Mouse (Mus musculus): ENCODE results near the gene Gm17720.

Gm17720 gene

GRCm38 (mm10) chr8:110102653-110103052, at the start of gene Gm17720:
Gene Gm17720 (minus strand): TSS chr8:110102753.
- DNase-seq (ENCODE audit: low spot score in 2 of 2), result no peak

GRCm38 (mm10) chr8:110145538-110145937, 43.0 kb upstream of the Gm17720 start:
- DNase-seq (ENCODE audit: low spot score in 2 of 2), result no peak

- no peak for DNase-seq (ENCODE audit: low spot score in 2 of 2)
These were observed 38.2 kb upstream of the Gm17720 start for GRCm38 (mm10) chr8:110140770-110141169.

- DNase-seq (ENCODE audit: low spot score in 2 of 2), result no peak
These were observed 37.6 kb upstream of the Gm17720 start for GRCm38 (mm10) chr8:110140156-110140555.

GRCm38 (mm10) chr8:110135515-110135914, 33.0 kb upstream of the Gm17720 start:
- no peak for DNase-seq (ENCODE audit: low spot score in 2 of 2)

GRCm38 (mm10) chr8:110134236-110134635, 31.7 kb upstream of the Gm17720 start:
- DNase-seq (ENCODE audit: low spot score in 2 of 2), result no peak

- DNase-seq (ENCODE audit: low spot score in 2 of 2), result peak; percentile 29 to 80
These were observed 28.0 kb upstream of the Gm17720 start for GRCm38 (mm10) chr8:110130537-110130936.

GRCm38 (mm10) chr8:110119715-110120114, 17.2 kb upstream of the Gm17720 start:
- DNase-seq (ENCODE audit: low spot score in 2 of 2), result no peak

- no peak for DNase-seq (ENCODE audit: low spot score in 2 of 2)
These were observed 877 bp downstream of the Gm17720 start for GRCm38 (mm10) chr8:110101676-110102075.

- no peak for DNase-seq (ENCODE audit: low spot score in 2 of 2)
These were observed 1.6 kb downstream of the Gm17720 start, which contains the start of gene Gm21964 for GRCm38 (mm10) chr8:110100907-110101306. Gene Gm21964 (plus strand): TSS chr8:110101207.

- DNase-seq (ENCODE audit: low spot score in 2 of 2), result no peak
These were observed 10.7 kb downstream of the Gm17720 start for GRCm38 (mm10) chr8:110091869-110092268.

- DNase-seq (ENCODE audit: low spot score in 2 of 2), result no peak
These were observed 20.0 kb downstream of the Gm17720 start for GRCm38 (mm10) chr8:110082416-110083105.

- DNase-seq (ENCODE audit: low spot score in 2 of 2), result peak in 1 of 2 experiments; percentile 33
These were observed 23.0 kb downstream of the Gm17720 start, which contains the start of gene Zfp612 for GRCm38 (mm10) chr8:110079282-110080221. Gene Zfp612 (plus strand): TSS chr8:110079746.

- peak in 1 of 2 experiments; percentile 0 for DNase-seq (ENCODE audit: low spot score in 2 of 2)
These were observed 28.1 kb downstream of the Gm17720 start for GRCm38 (mm10) chr8:110074496-110074895.

- DNase-seq (ENCODE audit: low spot score in 2 of 2), result no peak
These were observed 31.0 kb downstream of the Gm17720 start for GRCm38 (mm10) chr8:110071600-110071999.

- DNase-seq (ENCODE audit: low spot score in 2 of 2), result no peak
These were observed 32.8 kb downstream of the Gm17720 start for GRCm38 (mm10) chr8:110069706-110070105.

- no peak for DNase-seq (ENCODE audit: low spot score in 2 of 2)
These were observed 36.9 kb downstream of the Gm17720 start for GRCm38 (mm10) chr8:110065676-110066075.

- no peak for DNase-seq (ENCODE audit: low spot score in 2 of 2)
These were observed 37.8 kb downstream of the Gm17720 start for GRCm38 (mm10) chr8:110064606-110065365.

GRCm38 (mm10) chr8:110064161-110064560, 38.4 kb downstream of the Gm17720 start:
- DNase-seq (ENCODE audit: low spot score in 2 of 2), result no peak

- DNase-seq (ENCODE audit: low spot score in 2 of 2), result no peak
These were observed 44.3 kb downstream of the Gm17720 start for GRCm38 (mm10) chr8:110058207-110058606.

- DNase-seq (ENCODE audit: low spot score in 2 of 2), result no peak
These were observed 51.3 kb downstream of the Gm17720 start for GRCm38 (mm10) chr8:110051208-110051607.

- DNase-seq (ENCODE audit: low spot score in 2 of 2), result no peak
These were observed 62.0 kb downstream of the Gm17720 start for GRCm38 (mm10) chr8:110040509-110040908.

All from urinary bladder, postnatal 4 days (tissue).